Mouse (Mus musculus): ENCODE measurements around the gene Fam166b.

Gene Fam166b

GRCm38 (mm10) chr4:43428180-43428861 lies 613 bp downstream of the Fam166b start:
- no peak for DNase-seq (ENCODE audit: extremely low read depth, low read depth)

GRCm38 (mm10) chr4:43427501-43428179 lies 1.3 kb downstream of the Fam166b start:
- no peak for DNase-seq (ENCODE audit: extremely low read depth, low read depth)

- no peak for DNase-seq (ENCODE audit: extremely low read depth, low read depth)
These were observed 2.4 kb downstream of the Fam166b start for GRCm38 (mm10) chr4:43426487-43426886.

GRCm38 (mm10) chr4:43425648-43426380 lies 3.1 kb downstream of the Fam166b start:
- DNase-seq (ENCODE audit: extremely low read depth, low read depth) = no peak

GRCm38 (mm10) chr4:43425197-43425596 lies 3.7 kb downstream of the Fam166b start:
- no peak for DNase-seq (ENCODE audit: extremely low read depth, low read depth)

- no peak for DNase-seq (ENCODE audit: extremely low read depth, low read depth)
These were observed 4.9 kb downstream of the Fam166b start for GRCm38 (mm10) chr4:43424072-43424471.

- no peak for DNase-seq (ENCODE audit: extremely low read depth, low read depth)
These were observed 5.5 kb downstream of the Fam166b start for GRCm38 (mm10) chr4:43423267-43423934.

- no peak for DNase-seq (ENCODE audit: extremely low read depth, low read depth)
These were observed 7.2 kb downstream of the Fam166b start for GRCm38 (mm10) chr4:43421632-43422240.

- peak; percentile 63 for DNase-seq (ENCODE audit: extremely low read depth, low read depth)
These were observed 8.6 kb downstream of the Fam166b start for GRCm38 (mm10) chr4:43420305-43420704.

GRCm38 (mm10) chr4:43419801-43420281 lies 9.1 kb downstream of the Fam166b start:
- DNase-seq (ENCODE audit: extremely low read depth, low read depth) = no peak

GRCm38 (mm10) chr4:43418973-43419656 lies 9.8 kb downstream of the Fam166b start:
- DNase-seq (ENCODE audit: extremely low read depth, low read depth) = no peak

- DNase-seq (ENCODE audit: extremely low read depth, low read depth) = no peak
These were observed 10.5 kb downstream of the Fam166b start for GRCm38 (mm10) chr4:43418450-43418849.

GRCm38 (mm10) chr4:43417269-43418062 lies 11.5 kb downstream of the Fam166b start:
- peak; percentile 94 for DNase-seq (ENCODE audit: extremely low read depth, low read depth)

GRCm38 (mm10) chr4:43416071-43416490 lies 12.9 kb downstream of the Fam166b start:
- no peak for DNase-seq (ENCODE audit: extremely low read depth, low read depth)

- no peak for DNase-seq (ENCODE audit: extremely low read depth, low read depth)
These were observed 13.5 kb downstream of the Fam166b start for GRCm38 (mm10) chr4:43415221-43416070.

GRCm38 (mm10) chr4:43414761-43415160 lies 14.2 kb downstream of the Fam166b start:
- no peak for DNase-seq (ENCODE audit: extremely low read depth, low read depth)

- DNase-seq (ENCODE audit: extremely low read depth, low read depth) = no peak
These were observed 21.6 kb downstream of the Fam166b start for GRCm38 (mm10) chr4:43407071-43407920.
